Mouse (Mus musculus): ENCODE measurements around the gene Txn2. TPM values are rescaled to one million over a fixed set of nuclear protein-coding genes. Genes with fewer than 3 reads are reported as not detected.
A peak's percentile ranks its signal among the peaks of the same experiment; 100 is the strongest.

The Txn2 gene
- polyA plus RNA-seq, 1 experiment from 2014 or later = 259 TPM

- no peaks in the 10 kb centered on the region for H3K27me3 ChIP-seq (ENCODE audit: control insufficient read depth, insufficient read depth, low read length)
- no peak overlapping the region for H3K27ac ChIP-seq (ENCODE audit: low read length)
- WGBS = 81% methylated on average over 3 of the region's 3 CpGs
- no peaks in the 10 kb centered on the region for H3K4me1 ChIP-seq (ENCODE audit: control insufficient read depth, insufficient read depth, low read length)
- H3K4me2 ChIP-seq (replicated peaks; ENCODE audit: low read depth, low read length) = no peak overlapping the region
- H3K9ac ChIP-seq (replicated peaks; ENCODE audit: low read depth, low read length) = no peak overlapping the region
- no peak overlapping the region for H3K4me3 ChIP-seq (ENCODE audit: low read depth, low read length)
- H3K36me3 ChIP-seq (ENCODE audit: control insufficient read depth, insufficient read depth, low read length) = no peaks in the 10 kb centered on the region
- no peak for ATAC-seq (ENCODE audit: insufficient number of reproducible peaks, insufficient read depth, low FRiP score, low read depth)
- no peaks in the 10 kb centered on the region for H3K9me3 ChIP-seq (ENCODE audit: control insufficient read depth, low read depth, low read length)
Measured at GRCm38 (mm10) chr15:77941563-77941962, 12.8 kb upstream of the Txn2 start.

- H3K9ac ChIP-seq (replicated peaks; ENCODE audit: low read depth, low read length) = no peak overlapping the region
- no peaks in the 10 kb centered on the region for H3K27me3 ChIP-seq (ENCODE audit: control insufficient read depth, insufficient read depth, low read length)
- no peak overlapping the region for H3K4me2 ChIP-seq (replicated peaks; ENCODE audit: low read depth, low read length)
- H3K4me3 ChIP-seq (ENCODE audit: low read depth, low read length) = no peak overlapping the region
- H3K4me1 ChIP-seq (ENCODE audit: control insufficient read depth, insufficient read depth, low read length) = peaks cover 3% of the 10 kb centered on the region; the same call in 1 of the 2 replicates
- ATAC-seq (ENCODE audit: insufficient number of reproducible peaks, insufficient read depth, low FRiP score, low read depth) = no peak
- no peak overlapping the region for H3K27ac ChIP-seq (ENCODE audit: low read length)
- H3K36me3 ChIP-seq (ENCODE audit: control insufficient read depth, insufficient read depth, low read length) = no peaks in the 10 kb centered on the region
- no peaks in the 10 kb centered on the region for H3K9me3 ChIP-seq (ENCODE audit: control insufficient read depth, low read depth, low read length)
- WGBS = 76% methylated on average over 5 of the region's 5 CpGs
Measured at GRCm38 (mm10) chr15:77938516-77938915, 9.7 kb upstream of the Txn2 start.

- Histone ChIP-seq H3K9ac (replicated peaks; ENCODE audit: low read depth, low read length) (no peak overlapping the region), H3K36me3 (ENCODE audit: control insufficient read depth, insufficient read depth, low read length) (no peaks in the 10 kb centered on the region), H3K27me3 (ENCODE audit: control insufficient read depth, insufficient read depth, low read length) (no peaks in the 10 kb centered on the region), H3K27ac (ENCODE audit: low read length) (no peak overlapping the region), H3K9me3 (ENCODE audit: control insufficient read depth, low read depth, low read length) (no peaks in the 10 kb centered on the region), H3K4me2 (replicated peaks; ENCODE audit: low read depth, low read length) (no peak overlapping the region), H3K4me1 (ENCODE audit: control insufficient read depth, insufficient read depth, low read length) (peaks cover 4% of the 10 kb centered on the region; the same call in 1 of the 2 replicates), H3K4me3 (ENCODE audit: low read depth, low read length) (no peak overlapping the region)
- WGBS = 77% methylated on average over 14 of the region's 14 CpGs
- ATAC-seq (ENCODE audit: insufficient number of reproducible peaks, insufficient read depth, low FRiP score, low read depth) = no peak
Measured at GRCm38 (mm10) chr15:77935673-77936375, 7.0 kb upstream of the Txn2 start.

- peaks cover 5% of the 10 kb centered on the region; the same call in 1 of the 2 replicates for H3K4me1 ChIP-seq (ENCODE audit: control insufficient read depth, insufficient read depth, low read length)
- no peak overlapping the region for H3K4me3 ChIP-seq (ENCODE audit: low read depth, low read length)
- ATAC-seq (ENCODE audit: insufficient number of reproducible peaks, insufficient read depth, low FRiP score, low read depth) = no peak
- no peak overlapping the region for H3K4me2 ChIP-seq (replicated peaks; ENCODE audit: low read depth, low read length)
- no peaks in the 10 kb centered on the region for H3K36me3 ChIP-seq (ENCODE audit: control insufficient read depth, insufficient read depth, low read length)
- H3K27me3 ChIP-seq (ENCODE audit: control insufficient read depth, insufficient read depth, low read length) = no peaks in the 10 kb centered on the region
- H3K9ac ChIP-seq (replicated peaks; ENCODE audit: low read depth, low read length) = no peak overlapping the region
- 70% methylated on average over 5 of the region's 5 CpGs for WGBS
- H3K9me3 ChIP-seq (ENCODE audit: control insufficient read depth, low read depth, low read length) = no peaks in the 10 kb centered on the region
- no peak overlapping the region for H3K27ac ChIP-seq (ENCODE audit: low read length)
Measured at GRCm38 (mm10) chr15:77934968-77935367, 6.2 kb upstream of the Txn2 start.

GRCm38 (mm10) chr15:77934326-77934725 lies 5.5 kb upstream of the Txn2 start:
- no peak overlapping the region for H3K4me2 ChIP-seq (replicated peaks; ENCODE audit: low read depth, low read length)
- H3K9me3 ChIP-seq (ENCODE audit: control insufficient read depth, low read depth, low read length) = no peaks in the 10 kb centered on the region
- no peak for ATAC-seq (ENCODE audit: insufficient number of reproducible peaks, insufficient read depth, low FRiP score, low read depth)
- H3K27me3 ChIP-seq (ENCODE audit: control insufficient read depth, insufficient read depth, low read length) = no peaks in the 10 kb centered on the region
- peaks cover 12% of the 10 kb centered on the region; the same call in 1 of the 2 replicates for H3K4me1 ChIP-seq (ENCODE audit: control insufficient read depth, insufficient read depth, low read length)
- no peak overlapping the region for H3K27ac ChIP-seq (ENCODE audit: low read length)
- WGBS = 73% methylated on average over 11 of the region's 11 CpGs
- H3K36me3 ChIP-seq (ENCODE audit: control insufficient read depth, insufficient read depth, low read length) = no peaks in the 10 kb centered on the region
- no peak overlapping the region for H3K4me3 ChIP-seq (ENCODE audit: low read depth, low read length)
- H3K9ac ChIP-seq (replicated peaks; ENCODE audit: low read depth, low read length) = no peak overlapping the region

GRCm38 (mm10) chr15:77933770-77934169 lies 5.0 kb upstream of the Txn2 start:
- H3K9me3 ChIP-seq (ENCODE audit: control insufficient read depth, low read depth, low read length) = no peaks in the 10 kb centered on the region
- peaks cover 12% of the 10 kb centered on the region; the same call in 1 of the 2 replicates for H3K4me1 ChIP-seq (ENCODE audit: control insufficient read depth, insufficient read depth, low read length)
- H3K9ac ChIP-seq (replicated peaks; ENCODE audit: low read depth, low read length) = no peak overlapping the region; the same call in 1 of the 2 replicates
- no peak overlapping the region for H3K27ac ChIP-seq (ENCODE audit: low read length)
- peak; percentile 24; the same call in 1 of the 2 replicates for ATAC-seq (ENCODE audit: insufficient number of reproducible peaks, insufficient read depth, low FRiP score, low read depth)
- no peak overlapping the region for H3K4me3 ChIP-seq (ENCODE audit: low read depth, low read length)
- H3K27me3 ChIP-seq (ENCODE audit: control insufficient read depth, insufficient read depth, low read length) = no peaks in the 10 kb centered on the region
- no peaks in the 10 kb centered on the region for H3K36me3 ChIP-seq (ENCODE audit: control insufficient read depth, insufficient read depth, low read length)
- H3K4me2 ChIP-seq (replicated peaks; ENCODE audit: low read depth, low read length) = peak overlapping the region; percentile 27; the same call in 1 of the 2 replicates
- 1% methylated on average over 14 of the region's 14 CpGs for WGBS

GRCm38 (mm10) chr15:77933222-77933621 lies 4.4 kb upstream of the Txn2 start:
- H3K27ac ChIP-seq (ENCODE audit: low read length) = no peak overlapping the region
- no peak for ATAC-seq (ENCODE audit: insufficient number of reproducible peaks, insufficient read depth, low FRiP score, low read depth)
- H3K9ac ChIP-seq (replicated peaks; ENCODE audit: low read depth, low read length) = no peak overlapping the region
- H3K4me2 ChIP-seq (replicated peaks; ENCODE audit: low read depth, low read length) = no peak overlapping the region
- H3K4me3 ChIP-seq (ENCODE audit: low read depth, low read length) = no peak overlapping the region
- no peaks in the 10 kb centered on the region for H3K36me3 ChIP-seq (ENCODE audit: control insufficient read depth, insufficient read depth, low read length)
- 58% methylated on average over 3 of the region's 3 CpGs for WGBS
- no peaks in the 10 kb centered on the region for H3K9me3 ChIP-seq (ENCODE audit: control insufficient read depth, low read depth, low read length)
- H3K4me1 ChIP-seq (ENCODE audit: control insufficient read depth, insufficient read depth, low read length) = peaks cover 12% of the 10 kb centered on the region; the same call in 1 of the 2 replicates
- H3K27me3 ChIP-seq (ENCODE audit: control insufficient read depth, insufficient read depth, low read length) = no peaks in the 10 kb centered on the region

GRCm38 (mm10) chr15:77931689-77932016 lies 2.8 kb upstream of the Txn2 start:
- 57% methylated on average over 6 of the region's 6 CpGs for WGBS
- no peak overlapping the region for H3K9ac ChIP-seq (replicated peaks; ENCODE audit: low read depth, low read length)

More at GRCm38 (mm10) chr15:77931689-77932016, 2.8 kb upstream of the Txn2 start:
- Histone ChIP-seq H3K4me3 (ENCODE audit: low read depth, low read length) (no peak overlapping the region), H3K4me2 (replicated peaks; ENCODE audit: low read depth, low read length) (no peak overlapping the region), H3K27me3 (ENCODE audit: control insufficient read depth, insufficient read depth, low read length) (no peaks in the 10 kb centered on the region), H3K36me3 (ENCODE audit: control insufficient read depth, insufficient read depth, low read length) (peaks cover 8% of the 10 kb centered on the region; the same call in 1 of the 2 replicates), H3K9me3 (ENCODE audit: control insufficient read depth, low read depth, low read length) (no peaks in the 10 kb centered on the region), H3K27ac (ENCODE audit: low read length) (no peak overlapping the region), H3K4me1 (ENCODE audit: control insufficient read depth, insufficient read depth, low read length) (peaks cover 18% of the 10 kb centered on the region)
- no peak for ATAC-seq (ENCODE audit: insufficient number of reproducible peaks, insufficient read depth, low FRiP score, low read depth)

Data from stomach, embryonic 14.5 days (tissue).